Mouse (Mus musculus) myocyte (in vitro differentiated cells): ENCODE results near the gene Lrpap1.

ENCODE experiments used
- CEBPB ChIP-seq: IDR thresholded peaks from 2 replicates; pipeline ENCODE4 v1.6.1; 2011; ENCODE audit warnings: mild to moderate bottlenecking, moderate library complexity; ENCODE audit not compliant: poor library complexity, insufficient read depth, severe bottlenecking
- E2F4 ChIP-seq: IDR thresholded peaks from one replicate; pipeline ENCODE4 v1.6.1; 2011; ENCODE audit warnings: mild to moderate bottlenecking, control low read depth, moderate library complexity; ENCODE audit not compliant: insufficient read depth
- MAX ChIP-seq: IDR thresholded peaks from one replicate; pipeline ENCODE4 v1.6.1; 2011; ENCODE audit warnings: low read depth, mild to moderate bottlenecking, control low read depth
- MYOD1 ChIP-seq, 3 experiments: IDR thresholded peaks; one replicate each; pipeline ENCODE4 v1.6.1; 2011; ENCODE audit warnings: control low read depth in 2 of 3, low read depth in 2 of 3, mild to moderate bottlenecking in 2 of 3, moderate library complexity in 1 of 3; ENCODE audit not compliant: insufficient read length in 2 of 3, control insufficient read depth in 1 of 3
- MYOG ChIP-seq, 3 experiments: IDR thresholded peaks; one replicate each; pipeline ENCODE4 v1.6.1; 2011; ENCODE audit warnings: control low read depth in 2 of 3, low read depth in 2 of 3, mild to moderate bottlenecking in 2 of 3; ENCODE audit not compliant: insufficient read length in 2 of 3, control insufficient read depth in 1 of 3, insufficient read depth in 1 of 3
- POLR2A ChIP-seq: IDR thresholded peaks from one replicate; pipeline ENCODE4 v1.6.1; 2011; ENCODE audit warnings: low read depth, mild to moderate bottlenecking, control low read depth, moderate library complexity; ENCODE audit not compliant: insufficient read length
- POLR2AphosphoS2 ChIP-seq: IDR thresholded peaks from one replicate; pipeline ENCODE4 v1.6.1; 2011; ENCODE audit warnings: low read depth, control low read depth; ENCODE audit not compliant: insufficient read length
- REST ChIP-seq: IDR thresholded peaks from one replicate; pipeline ENCODE4 v1.6.1; 2011; ENCODE audit warnings: mild to moderate bottlenecking, control low read depth, moderate library complexity; ENCODE audit not compliant: insufficient read depth, insufficient read length
- SRF ChIP-seq: IDR thresholded peaks from one replicate; pipeline ENCODE4 v1.6.1; 2011; ENCODE audit warnings: low read depth; ENCODE audit not compliant: control insufficient read depth, insufficient read length
- TCF12 ChIP-seq: IDR thresholded peaks from one replicate; pipeline ENCODE4 v1.6.1; 2011; ENCODE audit warnings: mild to moderate bottlenecking, control low read depth; ENCODE audit not compliant: poor library complexity, insufficient read depth, severe bottlenecking
- TCF3 ChIP-seq: IDR thresholded peaks from one replicate; pipeline ENCODE4 v1.6.1; 2011; ENCODE audit warnings: low read depth, control low read depth; ENCODE audit not compliant: insufficient read length
- USF1 ChIP-seq: IDR thresholded peaks from one replicate; pipeline ENCODE4 v1.6.1; 2011; ENCODE audit warnings: low read depth, mild to moderate bottlenecking, control low read depth, moderate library complexity

DNA sequence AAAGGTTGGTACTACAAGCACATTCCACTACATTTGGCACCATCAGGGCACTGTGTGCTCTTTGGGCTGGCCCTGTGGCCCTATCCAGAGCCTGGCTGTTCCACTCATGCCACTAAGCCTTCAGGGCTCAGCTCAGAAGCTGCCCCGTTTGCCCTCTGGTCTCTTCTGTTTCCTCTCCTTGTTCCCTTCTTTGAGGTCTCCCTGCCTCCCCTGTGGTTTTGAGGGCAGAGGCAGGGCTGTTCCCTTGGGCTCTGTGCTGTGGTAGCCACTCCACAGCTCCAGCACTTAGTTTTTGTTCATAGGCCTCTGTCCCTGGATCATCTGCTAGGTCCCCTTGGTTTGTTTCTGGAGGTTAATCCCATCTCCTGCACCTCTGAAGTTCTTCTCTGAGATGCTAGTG, 37.3 kb upstream of the Lrpap1 start:
- TF ChIP-seq TCF3 (no peak), MAX (no peak), POLR2A (no peak), MYOG (IDR thresholded peaks at IDR 0.05; ENCODE audit: control insufficient read depth in 1 of 3, insufficient read depth in 1 of 3, insufficient read length in 2 of 3, low read depth in 2 of 3) (no peak), TCF12 (no peak), MYOD1 (IDR thresholded peaks at IDR 0.05; ENCODE audit: control insufficient read depth in 1 of 3, insufficient read length in 2 of 3, low read depth in 2 of 3) (no peak), USF1 (no peak), POLR2AphosphoS2 (no peak), E2F4 (no peak), CEBPB (no peak), REST (no peak), SRF (no peak)
